Mouse (Mus musculus) testis, adult 10 weeks (tissue): ENCODE measurements around the gene Yap1. TPM values are rescaled to one million over a fixed set of nuclear protein-coding genes. Genes with fewer than 3 reads are reported as not detected.

ENCODE experiments used
- polyA plus RNA-seq: library from polyadenylated mRNA; stranded (reverse); fragments of 350-450 nt; fragmentation: Illumina TruSeq; extraction: RNeasy Lipid Tissue Mini Kit (QIAGEN cat#74804); gene quantifications from one replicate; pipeline ENCODE4 v1.2.3, GENCODE M21; 2014; ENCODE audit warnings: low read depth, low replicate concordance

Gene Yap1
- polyA plus RNA-seq: 87.5 TPM

GRCm38 (mm10) chr9:8004370-8004991 is at the start of gene Yap1:
Yap1 (minus strand) TSS chr9:8004596.

DNA sequence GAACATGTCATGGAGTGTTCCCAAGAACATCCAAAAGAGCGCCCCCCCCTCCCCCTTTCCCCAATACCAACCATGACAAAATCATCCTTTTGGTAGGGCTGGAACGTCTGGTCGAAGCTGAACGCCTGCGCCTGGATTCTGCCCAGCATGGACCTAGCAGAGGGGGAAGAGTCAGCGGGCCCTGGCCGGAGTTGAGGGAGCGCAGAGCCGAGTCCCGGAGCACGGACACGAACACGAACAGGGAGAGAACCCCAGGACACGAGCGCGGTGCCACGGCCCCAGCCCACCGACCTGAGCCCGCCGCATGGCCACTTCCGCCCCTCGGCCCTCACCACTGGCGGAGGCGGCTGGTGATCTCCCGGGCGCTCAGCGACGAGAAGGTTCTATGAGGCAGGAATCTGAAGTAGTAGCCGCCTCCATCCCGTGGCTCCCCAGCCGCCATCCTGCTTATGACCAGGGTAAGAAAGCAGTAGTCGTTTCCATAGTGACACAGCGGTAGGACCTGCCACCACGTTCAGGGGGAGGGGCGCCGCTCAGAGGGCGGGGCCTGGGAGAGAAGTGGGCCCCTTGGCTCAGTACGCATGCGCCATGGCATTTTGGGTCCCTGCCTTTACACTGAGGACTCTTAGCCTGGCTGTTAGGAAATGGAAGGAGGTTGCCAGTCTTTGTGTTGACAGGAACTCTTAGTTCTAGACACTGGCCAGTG is 38.1 kb upstream of the Yap1 start, which contains the start of gene Cfap300:
Gene Cfap300, minus strand, starts transcription at position 486 of the 706 bp plus-strand sequence.

Other genes with a start within 250 kb of the Yap1 start
- 65.1 TPM for gene Tmem123, start 240.6 kb downstream of the Yap1 start, polyA plus RNA-seq
- 160 TPM for gene Birc2, start 167.5 kb downstream of the Yap1 start, polyA plus RNA-seq
- 6.9 TPM for gene Birc3, start 131.4 kb downstream of the Yap1 start, polyA plus RNA-seq
- 153 TPM for gene Cfap300, start 38.2 kb upstream of the Yap1 start, polyA plus RNA-seq
- 607 TPM for gene Cep126, start 129.7 kb upstream of the Yap1 start, polyA plus RNA-seq